Mouse (Mus musculus) small intestine, adult 2 months (tissue): ENCODE measurements around the gene Cbx1.

Experiments
- CTCF ChIP-seq: fragments of 200-500 bp; IDR thresholded peaks from 2 replicates; pipeline ENCODE4 v1.5.1; 2012; ENCODE audit warnings: low read depth, mild to moderate bottlenecking, control low read depth, inconsistent platforms, low read length, moderate library complexity, mixed read lengths; ENCODE audit not compliant: insufficient replicate concordance, insufficient read length; ENCODE audit errors: extremely low read depth
- POLR2A ChIP-seq: fragments of 200-500 bp; IDR thresholded peaks from 2 replicates; pipeline ENCODE4 v1.6.1; 2012; ENCODE audit warnings: low read depth, mild to moderate bottlenecking, control low read depth, inconsistent platforms, low read length, moderate library complexity

DNA sequence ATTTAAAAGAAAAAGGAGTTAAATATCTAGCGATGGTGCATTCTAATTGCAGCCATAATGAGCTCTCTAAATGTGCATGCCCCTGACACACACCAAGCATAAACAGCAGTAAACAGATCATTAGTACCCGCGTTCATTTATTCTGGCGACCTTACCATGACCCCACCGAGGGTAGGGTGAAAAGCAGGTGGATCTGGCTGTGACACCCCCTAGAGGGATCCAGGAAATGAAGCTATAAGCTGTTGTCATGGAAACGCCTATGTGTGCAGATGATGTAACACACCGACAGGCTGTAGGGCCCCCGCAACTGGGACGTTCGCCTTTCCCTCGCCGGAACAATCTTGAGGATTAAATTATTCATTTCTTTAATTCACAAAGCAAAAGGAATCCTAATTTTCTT lies 46.9 kb upstream of the Cbx1 start:
- TF ChIP-seq POLR2A (no peak), CTCF (no peak)
